Comparison of ENCODE assay signal across 20 mouse cellular contexts in the genomic region with DNA sequence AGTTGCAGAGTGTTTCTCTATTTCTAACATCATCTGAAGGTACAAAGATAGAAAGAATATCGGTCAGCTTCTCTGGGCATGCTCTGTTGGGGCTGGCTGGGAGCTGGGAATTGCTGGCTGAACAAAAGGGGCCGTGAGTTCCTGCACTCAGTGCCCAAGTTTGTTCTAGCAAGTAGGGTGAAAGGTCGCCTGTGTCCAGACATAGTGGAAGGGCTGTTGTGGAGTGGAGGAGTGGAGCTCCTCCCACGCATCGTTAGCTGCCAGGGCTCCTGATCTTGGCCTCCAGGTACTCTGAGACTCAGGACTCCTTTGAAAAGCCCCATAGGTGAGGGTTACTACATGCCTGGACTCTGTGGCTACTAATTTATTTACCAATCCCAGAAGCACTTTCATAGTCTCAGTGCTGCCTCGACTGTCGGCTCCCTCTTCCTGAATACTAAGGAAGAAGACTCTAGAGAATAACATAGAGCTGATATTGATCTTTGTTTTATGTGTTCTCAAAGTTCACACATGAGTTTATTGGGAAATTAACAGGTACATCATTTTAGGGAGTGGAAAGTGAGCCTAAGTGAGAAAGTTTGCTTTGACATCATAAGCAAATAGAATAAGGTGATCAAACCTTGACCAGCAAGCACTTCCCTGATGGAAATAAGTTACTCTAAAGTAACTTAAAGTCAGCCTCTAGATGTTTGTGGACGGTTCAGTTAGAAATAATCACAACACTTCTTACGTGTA. TPM values are rescaled to one million over a fixed set of nuclear protein-coding genes. Genes with fewer than 3 reads are reported as not detected.
A peak's percentile ranks its signal among the peaks of the same experiment; 100 is the strongest.
DNase-seq lines count a peak whose midpoint lies in the region; ATAC-seq and TF ChIP-seq lines count a peak whose summit lies in the region.
"Had no signal": no experiment of that assay in that cellular context is flagged by ENCODE, and none has a peak within 500 bp of the region (broad histone marks: within the 10 kb centered on the region; RNA-seq: fewer than 3 reads in every experiment).

No protein-coding gene starts in this region.

- 0 out of 2 replicates have a peak, but pooled peaks cover 3% of the 10 kb centered on the region for H3K4me1 ChIP-seq in liver, embryonic 15.5 days (replicated peaks)
- H3K4me1 ChIP-seq in liver, embryonic 12.5 days, result no peaks in the 10 kb centered on the region; the same call in 1 of the 2 replicates
- no peaks in the 10 kb centered on the region for H3K4me1 ChIP-seq in stomach, postnatal 0 days (replicated peaks; ENCODE audit: control insufficient read depth, insufficient read depth)

- no peak for ATAC-seq in liver, embryonic 15.5 days (ENCODE audit: insufficient read depth)
- ATAC-seq in liver, embryonic 12.5 days, result no peak
- ATAC-seq in stomach, postnatal 0 days (ENCODE audit: low FRiP score, low TSS enrichment), result peak; percentile 33; the same call in 1 of the 2 replicates
- ATAC-seq: forebrain, embryonic 15.5 days; midbrain, embryonic 16.5 days had no signal

- H3K4me2 ChIP-seq in liver, embryonic 15.5 days, result no peak overlapping the region
- H3K4me2 ChIP-seq in liver, embryonic 12.5 days, result no peak overlapping the region
- H3K4me2 ChIP-seq in stomach, postnatal 0 days (replicated peaks; ENCODE audit: low read depth), result no peak overlapping the region
- H3K4me2 ChIP-seq: forebrain, embryonic 15.5 days; heart, embryonic 11.5 days had no signal

- H3K4me3 ChIP-seq in liver, embryonic 15.5 days (replicated peaks), result no peak overlapping the region
- H3K4me3 ChIP-seq in liver, embryonic 12.5 days, result no peak overlapping the region
- H3K4me3 ChIP-seq in stomach, postnatal 0 days (ENCODE audit: low read depth, low read length), result no peak overlapping the region
- H3K4me3 ChIP-seq: forebrain, embryonic 15.5 days; left cerebral cortex, adult 2 months had no signal

- DNase-seq in embryo, embryonic 10.5 days (ENCODE audit: low spot score), result peak; percentile 17
- DNase-seq in embryo, embryonic 9.5 days (ENCODE audit: extremely low spot score), result no peak
- peak; percentile 56 to 75 for DNase-seq in kidney, postnatal 25 days
- DNase-seq in stomach, postnatal 0 days (ENCODE audit: low spot score), result peak; percentile 27
- DNase-seq in heart, adult 9 months (ENCODE audit: low spot score in 2 of 2), result no peak
- no peak for DNase-seq in urinary bladder, adult 2 months (ENCODE audit: low spot score)
- DNase-seq: adrenal gland, postnatal 36 days; cerebellum, adult 18-20 months; heart, postnatal 10 days; left cerebral cortex, postnatal 4 days; right cerebral cortex, postnatal 14 days; spleen, adult 18-20 months; thymus, adult 18-20 months had no signal

- 69% methylated on average over 9 of the region's 9 CpGs for WGBS in liver, embryonic 15.5 days (ENCODE audit: insufficient replicate concordance)
- WGBS in liver, embryonic 12.5 days (ENCODE audit: insufficient replicate concordance), result 74% methylated on average over 9 of the region's 9 CpGs
- WGBS in stomach, postnatal 0 days, result 60% methylated on average over 9 of the region's 9 CpGs

- H3K9me3 ChIP-seq in liver, embryonic 15.5 days (replicated peaks), result no peaks in the 10 kb centered on the region
- H3K9me3 ChIP-seq in liver, embryonic 12.5 days (replicated peaks), result no peaks in the 10 kb centered on the region
- H3K9me3 ChIP-seq in stomach, postnatal 0 days (ENCODE audit: control insufficient read depth, low read length), result no peaks in the 10 kb centered on the region
- H3K9me3 ChIP-seq: forebrain, embryonic 15.5 days; G1E had no signal

- H3K27ac ChIP-seq in liver, embryonic 15.5 days (replicated peaks), result peak overlapping the region; percentile 42; the same call in 1 of the 2 replicates
- no peak overlapping the region for H3K27ac ChIP-seq in liver, embryonic 12.5 days
- 0 out of 2 replicates have a peak overlapping the region, but pooled peaks have one; percentile 56 for H3K27ac ChIP-seq in stomach, postnatal 0 days (replicated peaks)
- H3K27ac ChIP-seq: forebrain, embryonic 15.5 days; left cerebral cortex, adult 2 months had no signal

- peaks cover 27% of the 10 kb centered on the region for H3K36me3 ChIP-seq in liver, embryonic 15.5 days (replicated peaks)
- peaks cover 14% of the 10 kb centered on the region for H3K36me3 ChIP-seq in liver, embryonic 12.5 days
- H3K36me3 ChIP-seq in stomach, postnatal 0 days (ENCODE audit: control insufficient read depth, insufficient read depth, low read length), result no peaks in the 10 kb centered on the region; the same call in 1 of the 2 replicates

- H3K27me3 ChIP-seq in liver, embryonic 15.5 days, result no peaks in the 10 kb centered on the region
- H3K27me3 ChIP-seq in liver, embryonic 12.5 days (replicated peaks), result no peaks in the 10 kb centered on the region
- H3K27me3 ChIP-seq in stomach, postnatal 0 days (ENCODE audit: control insufficient read depth, insufficient read depth, low read length), result no peaks in the 10 kb centered on the region
- H3K27me3 ChIP-seq: forebrain, embryonic 15.5 days had no signal

- TF ChIP-seq CTCF in stomach, postnatal 0 days (IDR thresholded peaks at IDR 0.05; ENCODE audit: low read depth), result no peak

- H3K9ac ChIP-seq in liver, embryonic 15.5 days, result no peak overlapping the region
- no peak overlapping the region for H3K9ac ChIP-seq in liver, embryonic 12.5 days
- H3K9ac ChIP-seq in stomach, postnatal 0 days (ENCODE audit: low read length), result no peak overlapping the region
- H3K9ac ChIP-seq: forebrain, embryonic 15.5 days had no signal

- no peak for TF ChIP-seq EP300 in stomach, postnatal 0 days (optimal IDR thresholded peaks at IDR 0.05)

RNA-seq across cellular contexts. Expression of a gene that starts 8.5 kb away (rescaled TPM):
- 0.82 and 1.1 TPM in 2 replicates for polyA plus RNA-seq in liver, embryonic 15.5 days (2015; fragmentation: Nextera tagmentation; extraction: Ambion mirVana)
- 0.24 and 0.35 TPM in 2 replicates for polyA plus RNA-seq in liver, embryonic 12.5 days (2016; fragmentation: Nextera tagmentation; extraction: Ambion mirVana)
- 19.2 and 22.7 TPM in 2 replicates for polyA plus RNA-seq in stomach, postnatal 0 days (2015; fragmentation: Nextera tagmentation; extraction: Ambion mirVana)
- 11.4 and 15.0 TPM in 2 replicates for polyA plus RNA-seq in urinary bladder, adult 2 months (2012; rRNA removed)

RNA-seq across cellular contexts. Expression of a gene that starts 58.9 kb away (rescaled TPM):
- 20.2 and 22.7 TPM in 2 replicates for polyA plus RNA-seq in liver, embryonic 15.5 days (2015; fragmentation: Nextera tagmentation; extraction: Ambion mirVana)
- polyA plus RNA-seq in liver, embryonic 12.5 days (2016; fragmentation: Nextera tagmentation; extraction: Ambion mirVana), result 30.1 and 30.2 TPM in 2 replicates
- polyA plus RNA-seq in stomach, postnatal 0 days (2015; fragmentation: Nextera tagmentation; extraction: Ambion mirVana), result 36.8 and 41.3 TPM in 2 replicates
- polyA plus RNA-seq in urinary bladder, adult 2 months (2012; rRNA removed), result 42.5 and 44.8 TPM in 2 replicates

Comparison
In these comparisons a context has a peak if more than half of its experiments do, and no peak if none do; other contexts are left out.
1. DNase-seq: peak in embryo, embryonic 10.5 days (single experiment), kidney, postnatal 25 days (2 of 2) and stomach, postnatal 0 days (single experiment); none in embryo, embryonic 9.5 days (single experiment), heart, adult 9 months (0 of 2) and urinary bladder, adult 2 months (single experiment).